38 mouse cellular contexts compared by ENCODE assay signal in genomic region chr7:108941466-108941865, GRCm38 (mm10). TPM values are rescaled to one million over a fixed set of nuclear protein-coding genes. Genes with fewer than 3 reads are reported as not detected.
A peak's percentile ranks its signal among the peaks of the same experiment; 100 is the strongest.
DNase-seq lines count a peak whose midpoint lies in the region; ATAC-seq and TF ChIP-seq lines count a peak whose summit lies in the region.
"Had no signal": no experiment of that assay in that cellular context is flagged by ENCODE, and none has a peak within 500 bp of the region (broad histone marks: within the 10 kb centered on the region; RNA-seq: fewer than 3 reads in every experiment).

No protein-coding gene starts in this region.

- peaks cover 13% of the 10 kb centered on the region for H3K79me3 ChIP-seq in C2C12 (ENCODE audit: low read depth)

- H3K27ac ChIP-seq in stomach, postnatal 0 days (replicated peaks): 0 out of 2 replicates have a peak overlapping the region, but pooled peaks have one; percentile 8
- H3K27ac ChIP-seq: embryonic facial prominence, embryonic 12.5 days; gastrocnemius, adult 2 months; hindbrain, embryonic 10.5 days; liver, embryonic 14.5 days; lung, embryonic 15.5 days; midbrain, embryonic 12.5 days; neural tube, embryonic 13.5 days had no signal

- H3K9me3 ChIP-seq in stomach, postnatal 0 days (ENCODE audit: control insufficient read depth, low read length): no peaks in the 10 kb centered on the region
- H3K9me3 ChIP-seq: embryonic facial prominence, embryonic 12.5 days; hindbrain, embryonic 10.5 days; lung, embryonic 15.5 days; midbrain, embryonic 12.5 days; neural tube, embryonic 13.5 days had no signal

- peak; percentile 38 for DNase-seq in right cerebral cortex, adult 18-20 months
- DNase-seq in right cerebral cortex, adult 2 months (ENCODE audit: low spot score in 2 of 2): no peak
- DNase-seq in 3T3-L1 (ENCODE audit: low read depth, low spot score): peak; percentile 73
- DNase-seq in stomach, postnatal 0 days (ENCODE audit: low spot score): peak; percentile 46
- no peak for DNase-seq in left cerebral cortex, postnatal 4 days
- DNase-seq in kidney, postnatal 10 days: no peak
- DNase-seq: adrenal gland, adult 8-10 months; cerebellum, adult 11 months; cerebellum, adult 9-10 months; cerebellum, postnatal 36 days; gastrocnemius, adult 2 months; heart, postnatal 14 days; kidney, adult 9 months; kidney, postnatal 14 days; layer of hippocampus, adult 9-11 months; liver; lung, postnatal 4 days; right cerebral cortex, postnatal 14 days had no signal

- no peak overlapping the region for H3K4me3 ChIP-seq in C2C12 (ENCODE audit: insufficient read depth, poor library complexity, severe bottlenecking)
- H3K4me3 ChIP-seq in stomach, postnatal 0 days (ENCODE audit: low read depth, low read length): no peak overlapping the region
- H3K4me3 ChIP-seq: embryonic facial prominence, embryonic 12.5 days; gastrocnemius, adult 2 months; hindbrain, embryonic 10.5 days; lung, embryonic 15.5 days; megakaryocyte, embryonic 14.5 days; midbrain, embryonic 12.5 days; neural tube, embryonic 13.5 days had no signal

- no peaks in the 10 kb centered on the region for H3K27me3 ChIP-seq in C2C12 (ENCODE audit: control insufficient read depth, insufficient read depth, insufficient read length)
- H3K27me3 ChIP-seq in stomach, postnatal 0 days (ENCODE audit: control insufficient read depth, insufficient read depth, low read length): no peaks in the 10 kb centered on the region
- H3K27me3 ChIP-seq: embryonic facial prominence, embryonic 12.5 days; lung, embryonic 15.5 days; megakaryocyte, embryonic 14.5 days; midbrain, embryonic 12.5 days; neural tube, embryonic 13.5 days had no signal

- H3K36me3 ChIP-seq in C2C12 (ENCODE audit: control insufficient read depth, insufficient read depth): peaks cover 72% of the 10 kb centered on the region
- peaks cover 24% of the 10 kb centered on the region for H3K36me3 ChIP-seq in stomach, postnatal 0 days (ENCODE audit: control insufficient read depth, insufficient read depth, low read length)

- H3K4me2 ChIP-seq in stomach, postnatal 0 days (replicated peaks; ENCODE audit: low read depth): no peak overlapping the region
- H3K4me2 ChIP-seq: embryonic facial prominence, embryonic 12.5 days; lung, embryonic 15.5 days; midbrain, embryonic 12.5 days; neural tube, embryonic 13.5 days had no signal

- no peaks in the 10 kb centered on the region for H3K4me1 ChIP-seq in stomach, postnatal 0 days (replicated peaks; ENCODE audit: control insufficient read depth, insufficient read depth)
- H3K4me1 ChIP-seq: embryonic facial prominence, embryonic 12.5 days; hindbrain, embryonic 10.5 days; lung, embryonic 15.5 days; midbrain, embryonic 12.5 days had no signal

- H3K79me2 ChIP-seq in C2C12 (ENCODE audit: control insufficient read depth, insufficient read depth): peaks cover 19% of the 10 kb centered on the region

- no peak overlapping the region for H3ac ChIP-seq in C2C12 (ENCODE audit: control insufficient read depth, insufficient read length, low read depth)

- no peak overlapping the region for H3K9ac ChIP-seq in stomach, postnatal 0 days (ENCODE audit: low read length)
- H3K9ac ChIP-seq: embryonic facial prominence, embryonic 12.5 days; liver, embryonic 14.5 days; lung, embryonic 15.5 days; midbrain, embryonic 12.5 days; neural tube, embryonic 13.5 days had no signal

- peak; percentile 95 for ATAC-seq in stomach, postnatal 0 days (ENCODE audit: low FRiP score, low TSS enrichment)
- ATAC-seq: CD4-positive, CD25-positive, alpha-beta regulatory T cell, adult 4 months; forebrain, embryonic 14.5 days; intestine, postnatal 0 days had no signal

- WGBS in stomach, postnatal 0 days: 74% methylated on average over 9 of the region's 9 CpGs

- TF ChIP-seq CTCF in C2C12 (IDR thresholded peaks at IDR 0.05; ENCODE audit: control insufficient read depth, insufficient read depth, insufficient read length): no peak
- TF ChIP-seq CTCF in stomach, postnatal 0 days (IDR thresholded peaks at IDR 0.05; ENCODE audit: low read depth): no peak

- intact Hi-C loops in left cerebral cortex, postnatal 4 days (cut with DNase I): loop anchor here (5.0 kb wide), 1 partner anchor 86 kb away; no protein-coding TSS in a partner anchor

- TF ChIP-seq EP300 in stomach, postnatal 0 days (optimal IDR thresholded peaks at IDR 0.05): no peak

TF ChIP-seq in C2C12, 6 proteins besides CTCF, POLR2A, EP300 and RAD21:
- TF ChIP-seq MYOD1 (IDR thresholded peaks at IDR 0.05; ENCODE audit: control insufficient read depth, insufficient read length, low read depth) (peak; percentile 15), MYOG (IDR thresholded peaks at IDR 0.05; ENCODE audit: control insufficient read depth, extremely low read depth, insufficient read length) (no peak), FOSL1 (IDR thresholded peaks at IDR 0.05; ENCODE audit: insufficient read depth, low read length, poor library complexity, severe bottlenecking) (peak; percentile 28), MAX (IDR thresholded peaks at IDR 0.05) (peak; percentile 22), CEBPB (IDR thresholded peaks at IDR 0.05; ENCODE audit: low read depth) (no peak)
TF ChIP-seq in C2C12: peak in this region for 3.

RNA-seq across cellular contexts. Expression of gene Eif3f, which starts 7.2 kb away (rescaled TPM):
- polyA plus RNA-seq in C2C12 (2012; fragmentation: generic; extraction: Trizol): 191 TPM
- 70.1 and 75.8 TPM in 2 replicates for polyA plus RNA-seq in stomach, postnatal 0 days (2015; fragmentation: Nextera tagmentation; extraction: Ambion mirVana)
- 100 to 1,000 TPM; 160 to 173 TPM for total RNA-seq in left cerebral cortex, postnatal 4 days (2021)

RNA-seq across cellular contexts. Expression of gene Tub, which starts 8.7 kb away (rescaled TPM):
- polyA plus RNA-seq in C2C12 (2012; fragmentation: generic; extraction: Trizol): 0.01 TPM
- polyA plus RNA-seq in stomach, postnatal 0 days (2015; fragmentation: Nextera tagmentation; extraction: Ambion mirVana): 0.75 and 0.90 TPM in 2 replicates
- 100 to 1,000 TPM; 186 to 189 TPM for total RNA-seq in left cerebral cortex, postnatal 4 days (2021)

RNA-seq across cellular contexts. Expression of gene Nlrp10, which starts 11.5 kb away (rescaled TPM):
- 0.02 TPM for polyA plus RNA-seq in C2C12 (2012; fragmentation: generic; extraction: Trizol)
- polyA plus RNA-seq in stomach, postnatal 0 days (2015; fragmentation: Nextera tagmentation; extraction: Ambion mirVana): 12.2 and 12.6 TPM in 2 replicates
- total RNA-seq in left cerebral cortex, postnatal 4 days (2021): under 1 TPM; 0.14 to 0.18 TPM
- polyA plus RNA-seq: forebrain, embryonic 14.5 days; hindbrain, embryonic 10.5 days; neural tube, embryonic 13.5 days; stomach, embryonic 14.5 days had no signal

RNA-seq across cellular contexts. Expression of gene Olfr519, which starts 47.2 kb away (rescaled TPM):
- not detected for polyA plus RNA-seq in C2C12 (2012; fragmentation: generic; extraction: Trizol)
- not detected in 2 replicates for polyA plus RNA-seq in stomach, postnatal 0 days (2015; fragmentation: Nextera tagmentation; extraction: Ambion mirVana)
- not detected for total RNA-seq in left cerebral cortex, postnatal 4 days (2021)
- total RNA-seq: adrenal gland, adult 8-10 months; adrenal gland, postnatal 4 days; gastrocnemius, adult 2 months; gastrocnemius, postnatal 4 days; heart, adult 8-10 months; heart, postnatal 14 days; left cerebral cortex, postnatal 10 days had no signal
- polyA plus RNA-seq: CD4-positive, CD25-positive, alpha-beta regulatory T cell, adult 4 months; embryonic facial prominence, embryonic 12.5 days; forebrain, embryonic 14.5 days; frontal cortex, adult 2 months; heart, embryonic 14.5 days; hindbrain, embryonic 10.5 days; intestine, postnatal 0 days; limb, embryonic 11.5 days; liver, embryonic 14.5 days; lung, embryonic 15.5 days; midbrain, embryonic 12.5 days; neural tube, embryonic 13.5 days; small intestine, adult 2 months; stomach, embryonic 14.5 days had no signal

RNA-seq across cellular contexts. Expression of gene Olfr518, which starts 56.7 kb away (rescaled TPM):
- not detected for polyA plus RNA-seq in C2C12 (2012; fragmentation: generic; extraction: Trizol)
- polyA plus RNA-seq in stomach, postnatal 0 days (2015; fragmentation: Nextera tagmentation; extraction: Ambion mirVana): not detected in 2 replicates
- not detected for total RNA-seq in left cerebral cortex, postnatal 4 days (2021)
- total RNA-seq: adrenal gland, adult 8-10 months; adrenal gland, postnatal 4 days; gastrocnemius, adult 2 months; gastrocnemius, postnatal 4 days; heart, adult 8-10 months; heart, postnatal 14 days; left cerebral cortex, postnatal 10 days had no signal
- polyA plus RNA-seq: embryonic facial prominence, embryonic 12.5 days; forebrain, embryonic 14.5 days; frontal cortex, adult 2 months; heart, embryonic 14.5 days; hindbrain, embryonic 10.5 days; intestine, postnatal 0 days; limb, embryonic 11.5 days; liver, embryonic 14.5 days; lung, embryonic 15.5 days; midbrain, embryonic 12.5 days; neural tube, embryonic 13.5 days; small intestine, adult 2 months; stomach, embryonic 14.5 days had no signal

Comparison
In these comparisons a context has a peak if more than half of its experiments do, and no peak if none do; other contexts are left out.
1. DNase-seq: peak in right cerebral cortex, adult 18-20 months (single experiment), 3T3-L1 (single experiment) and stomach, postnatal 0 days (single experiment); none in right cerebral cortex, adult 2 months (0 of 2), left cerebral cortex, postnatal 4 days (single experiment) and kidney, postnatal 10 days (single experiment).
2. RNA of gene Nlrp10, which starts 11.5 kb away (polyA plus RNA-seq): 12.2 to 12.6 TPM in stomach, postnatal 0 days; 0.02 TPM in C2C12 (single experiment); every median in the first group is over 10 times any median in the second.